Mouse (Mus musculus) embryonic facial prominence, embryonic 14.5 days (tissue): Measurements from ENCODE around the gene Kcnk15. TPM values are rescaled to one million over a fixed set of nuclear protein-coding genes. Genes with fewer than 3 reads are reported as not detected.

Experiments
- ATAC-seq: fragments of 200-750 bp; cut with Nextera tagmentation; 2 replicates; pipeline ENCODE4 v1.8.0; 2017; ENCODE audit warnings: low read depth, moderate number of reproducible peaks, moderate TSS enrichment
- DNase-seq: peaks from one replicate; pipeline ENCODE4 v3.0.0-alpha.2; 2015; ENCODE audit warnings: low spot score
- H3K27ac ChIP-seq: fragments of 300-500 bp; sonication (generic); replicated peaks from 2 replicates; pipeline ENCODE4 v1.5.1; 2014; ENCODE audit warnings: low read depth, mild to moderate bottlenecking, low read length, moderate library complexity
- H3K27me3 ChIP-seq: fragments of 300-500 bp; sonication (generic); replicated peaks from 2 replicates; pipeline ENCODE4 v1.6.1; 2014; ENCODE audit warnings: low read length; ENCODE audit not compliant: control insufficient read depth, insufficient read depth
- H3K36me3 ChIP-seq: fragments of 300-500 bp; sonication (generic); 2 replicates; pipeline ENCODE4 v1.6.1; 2014; ENCODE audit warnings: low read length, mixed read lengths; ENCODE audit not compliant: control insufficient read depth, insufficient read depth
- H3K4me1 ChIP-seq: fragments of 300-500 bp; sonication (generic); 2 replicates; pipeline ENCODE4 v1.6.1; 2014; ENCODE audit warnings: antibody characterized with exemption, low read length; ENCODE audit not compliant: control insufficient read depth, insufficient read depth
- H3K4me2 ChIP-seq: fragments of 300-500 bp; sonication (generic); 2 replicates; pipeline ENCODE4 v1.6.1; 2014; ENCODE audit warnings: low read depth, mild to moderate bottlenecking, low read length, moderate library complexity, mixed read lengths
- H3K4me3 ChIP-seq: fragments of 300-500 bp; sonication (generic); 2 replicates; pipeline ENCODE4 v1.5.1; 2014; ENCODE audit warnings: low read depth, mild to moderate bottlenecking, low read length
- H3K9ac ChIP-seq: fragments of 300-500 bp; sonication (generic); 2 replicates; pipeline ENCODE4 v1.6.1; 2014; ENCODE audit warnings: low read depth, mild to moderate bottlenecking, low read length, moderate library complexity, mixed read lengths
- H3K9me3 ChIP-seq: fragments of 300-500 bp; sonication (generic); 2 replicates; pipeline ENCODE4 v1.6.1; 2016; ENCODE audit warnings: low read length; ENCODE audit not compliant: control insufficient read depth
- WGBS: fragments of 180-500 bp; shearing (Covaris S2); extraction: QIAGEN DNeasy Blood & Tissue Kit; methylation state at CpG from one replicate; pipeline ENCODE4 v1.1.7; 2014; 5-methylcytosine and 5-hydroxymethylcytosine counted together
- polyA plus RNA-seq: library from polyadenylated mRNA; unstranded; fragments of >200 nt; fragmentation: Nextera tagmentation; extraction: Ambion mirVana; gene quantifications from 2 replicates; pipeline ENCODE4 v1.2.1, GENCODE M21; 2014

Gene Kcnk15
- polyA plus RNA-seq, 1 experiment from 2014 or later = not detected

- Histone ChIP-seq H3K9ac (no peak overlapping the region), H3K27ac (no peak overlapping the region), H3K4me3 (no peak overlapping the region), H3K36me3 (no peaks in the 10 kb centered on the region), H3K4me1 (no peaks in the 10 kb centered on the region), H3K9me3 (no peaks in the 10 kb centered on the region), H3K4me2 (no peak overlapping the region), H3K27me3 (no peaks in the 10 kb centered on the region)
- ATAC-seq (no peak), DNase-seq (no peak)
- WGBS = 90% methylated on average over 6 of the region's 6 CpGs
Observed at GRCm38 (mm10) chr2:163880891-163881290, 27.4 kb downstream of the Kcnk15 start.

- DNase-seq (no peak), ATAC-seq (no peak)
- Histone ChIP-seq H3K36me3 (no peaks in the 10 kb centered on the region), H3K4me1 (no peaks in the 10 kb centered on the region), H3K9me3 (no peaks in the 10 kb centered on the region), H3K4me3 (no peak overlapping the region), H3K27me3 (no peaks in the 10 kb centered on the region), H3K27ac (no peak overlapping the region), H3K9ac (no peak overlapping the region), H3K4me2 (no peak overlapping the region)
- 69% methylated on average over 17 of the region's 17 CpGs for WGBS
Observed at GRCm38 (mm10) chr2:163882859-163883652, 29.6 kb downstream of the Kcnk15 start.

DNA sequence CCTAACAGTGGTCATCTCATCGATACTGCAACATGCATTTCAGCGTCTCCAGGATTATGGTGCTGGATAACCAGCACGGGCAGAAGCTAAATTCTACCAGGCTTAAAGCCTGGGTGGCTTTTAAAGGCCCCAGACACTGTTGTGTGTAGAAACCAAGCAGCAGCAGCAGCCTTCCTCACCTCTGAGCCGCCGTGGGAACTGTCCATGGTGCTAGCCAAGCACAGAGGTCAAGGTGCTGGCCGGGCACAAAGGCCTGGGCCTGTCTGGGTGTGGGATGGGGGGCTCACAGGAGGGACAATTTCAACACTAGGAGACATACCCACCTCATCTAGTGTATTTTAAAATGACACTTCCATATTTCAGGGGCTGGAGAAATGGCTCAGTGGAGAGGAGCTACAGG, 36.0 kb downstream of the Kcnk15 start:
- Histone ChIP-seq H3K9ac (no peak overlapping the region), H3K4me3 (no peak overlapping the region), H3K27ac (no peak overlapping the region), H3K36me3 (no peaks in the 10 kb centered on the region), H3K4me2 (no peak overlapping the region), H3K9me3 (no peaks in the 10 kb centered on the region), H3K27me3 (no peaks in the 10 kb centered on the region), H3K4me1 (no peaks in the 10 kb centered on the region)
- ATAC-seq = no peak
- DNase-seq = peak; percentile 28
- WGBS = 34% methylated on average over 6 of the region's 6 CpGs

- no peaks in the 10 kb centered on the region for H3K36me3 ChIP-seq
- H3K27ac ChIP-seq = no peak overlapping the region
- ATAC-seq = no peak
- H3K9ac ChIP-seq = no peak overlapping the region
- H3K9me3 ChIP-seq = no peaks in the 10 kb centered on the region
- no peaks in the 10 kb centered on the region for H3K27me3 ChIP-seq
- H3K4me2 ChIP-seq = no peak overlapping the region
- no peak overlapping the region for H3K4me3 ChIP-seq
- 60% methylated on average over 11 of the region's 11 CpGs for WGBS
- no peaks in the 10 kb centered on the region for H3K4me1 ChIP-seq
- DNase-seq = no peak
Observed at GRCm38 (mm10) chr2:163890586-163890985, 37.1 kb downstream of the Kcnk15 start.

GRCm38 (mm10) chr2:163891271-163891670, 37.8 kb downstream of the Kcnk15 start:
- WGBS = 93% methylated on average over 10 of the region's 11 CpGs
- H3K27me3 ChIP-seq = no peaks in the 10 kb centered on the region
- no peak for ATAC-seq

GRCm38 (mm10) chr2:163893446-163894370, 40.3 kb downstream of the Kcnk15 start:
- WGBS = 58% methylated on average over 7 of the region's 7 CpGs
- H3K4me1 ChIP-seq = no peaks in the 10 kb centered on the region
- no peaks in the 10 kb centered on the region for H3K9me3 ChIP-seq
- no peaks in the 10 kb centered on the region for H3K27me3 ChIP-seq
- H3K9ac ChIP-seq = no peak overlapping the region
- DNase-seq (no peak), ATAC-seq (no peak)
- H3K4me3 ChIP-seq = no peak overlapping the region
- H3K27ac ChIP-seq = no peak overlapping the region
- H3K36me3 ChIP-seq = no peaks in the 10 kb centered on the region
- no peak overlapping the region for H3K4me2 ChIP-seq

More at GRCm38 (mm10) chr2:163891271-163891670, 37.8 kb downstream of the Kcnk15 start:
- no peak overlapping the region for H3K4me3 ChIP-seq
- no peak for DNase-seq
- H3K4me1 ChIP-seq = no peaks in the 10 kb centered on the region
- H3K9me3 ChIP-seq = no peaks in the 10 kb centered on the region
- no peak overlapping the region for H3K4me2 ChIP-seq
- no peak overlapping the region for H3K9ac ChIP-seq
- no peaks in the 10 kb centered on the region for H3K36me3 ChIP-seq
- no peak overlapping the region for H3K27ac ChIP-seq

GRCm38 (mm10) chr2:163895156-163895555, 41.7 kb downstream of the Kcnk15 start:
- no peak overlapping the region for H3K4me3 ChIP-seq
- no peaks in the 10 kb centered on the region for H3K9me3 ChIP-seq
- no peaks in the 10 kb centered on the region for H3K4me1 ChIP-seq
- H3K36me3 ChIP-seq = no peaks in the 10 kb centered on the region
- H3K27ac ChIP-seq = no peak overlapping the region
- ATAC-seq = no peak
- 56% methylated on average over 2 of the region's 2 CpGs for WGBS
- DNase-seq = no peak
- no peaks in the 10 kb centered on the region for H3K27me3 ChIP-seq
- no peak overlapping the region for H3K4me2 ChIP-seq
- H3K9ac ChIP-seq = no peak overlapping the region

- ATAC-seq (no peak), DNase-seq (no peak)
- Histone ChIP-seq H3K36me3 (no peaks in the 10 kb centered on the region), H3K9ac (no peak overlapping the region), H3K4me1 (no peaks in the 10 kb centered on the region), H3K4me2 (no peak overlapping the region), H3K27ac (no peak overlapping the region), H3K27me3 (no peaks in the 10 kb centered on the region), H3K4me3 (no peak overlapping the region), H3K9me3 (no peaks in the 10 kb centered on the region)
- 83% methylated on average over 7 of the region's 7 CpGs for WGBS
Observed at GRCm38 (mm10) chr2:163897026-163897425, 43.6 kb downstream of the Kcnk15 start.
